Mouse (Mus musculus) liver, embryonic 14.5 days (tissue): ENCODE measurements around the gene Phka1.

ENCODE experiments used
- CTCF ChIP-seq: IDR thresholded peaks from 2 replicates; pipeline ENCODE4 v1.5.1; 2016; ENCODE audit warnings: antibody characterized with exemption, low read depth, control low read depth
- EP300 ChIP-seq: IDR thresholded peaks from 2 replicates; pipeline ENCODE4 v1.6.1; 2016; ENCODE audit warnings: antibody characterized with exemption, low read depth

DNA sequence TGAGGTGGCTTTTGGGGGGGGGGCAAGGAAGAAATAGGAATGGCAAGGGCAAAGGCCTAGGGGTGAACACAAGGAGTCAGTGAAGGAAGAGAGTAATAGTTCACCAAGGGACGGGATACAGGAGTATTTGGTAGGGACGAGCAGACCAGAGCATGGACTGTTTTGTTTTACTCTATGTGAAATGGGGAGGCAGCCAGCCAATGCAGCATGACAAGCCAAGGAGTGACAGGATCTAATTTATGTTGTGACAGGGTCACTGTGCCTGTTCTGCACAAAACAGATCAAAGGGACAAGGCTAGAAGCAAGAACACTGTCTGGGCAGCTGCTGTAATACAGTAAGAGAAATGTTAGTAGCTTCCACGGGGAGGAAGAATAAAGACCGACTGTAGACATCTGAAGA is 164.4 kb downstream of the Phka1 start:
- TF ChIP-seq EP300: no peak
- TF ChIP-seq CTCF: no peak
